Mouse (Mus musculus): ENCODE data around the gene Ppfia1. TPM values are rescaled to one million over a fixed set of nuclear protein-coding genes. Genes with fewer than 3 reads are reported as not detected.

Gene Ppfia1
- total RNA-seq, 1 experiment from 2014 or later, result 42.1 TPM

DNA sequence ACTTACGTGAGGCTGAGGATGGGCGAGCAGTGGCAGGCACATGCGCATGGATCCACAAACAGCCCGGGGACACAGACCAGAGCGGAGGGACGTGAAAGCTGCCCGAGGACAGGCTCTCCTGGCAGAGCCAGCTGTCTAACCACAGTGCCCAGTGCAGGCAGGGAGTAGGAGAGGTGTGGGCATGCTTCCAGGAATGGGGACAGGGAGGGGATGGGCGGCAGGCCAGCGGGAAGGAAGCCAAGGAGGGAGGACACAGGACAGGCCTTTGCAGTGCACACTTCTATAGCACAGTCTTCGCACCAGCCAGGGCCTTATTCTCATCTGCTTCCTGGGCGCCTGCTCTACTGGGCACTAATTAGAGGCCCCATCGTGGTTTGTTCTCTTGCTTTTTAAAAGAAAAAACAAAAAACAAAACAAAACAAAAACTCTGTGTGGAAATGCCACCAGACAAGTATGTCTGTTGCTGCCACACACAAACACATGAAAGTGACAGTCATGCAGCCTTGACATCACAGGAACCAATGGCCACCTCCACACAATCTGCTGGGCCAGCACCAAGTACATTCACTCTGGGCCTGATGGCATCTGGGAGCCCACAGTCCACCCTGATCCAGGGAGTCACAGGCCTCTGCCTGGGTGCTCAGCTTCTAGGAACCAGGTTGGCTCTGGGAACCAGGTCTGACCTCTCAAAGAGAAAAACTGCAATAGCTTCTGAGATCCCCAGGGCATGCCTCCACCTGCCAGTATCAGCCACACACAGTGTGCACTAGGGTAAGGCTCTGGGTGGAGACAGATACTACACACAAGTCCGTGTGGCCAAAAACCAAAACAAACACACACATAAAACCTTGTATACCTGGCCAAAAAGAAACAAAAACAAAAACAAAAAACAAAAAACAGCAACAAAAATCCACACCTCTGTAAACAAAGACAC, 103.6 kb downstream of the Ppfia1 start:
- ATAC-seq (replicated peaks; ENCODE audit: insufficient number of reproducible peaks, low FRiP score, low TSS enrichment, poor library complexity, severe bottlenecking), result no peak

DNA sequence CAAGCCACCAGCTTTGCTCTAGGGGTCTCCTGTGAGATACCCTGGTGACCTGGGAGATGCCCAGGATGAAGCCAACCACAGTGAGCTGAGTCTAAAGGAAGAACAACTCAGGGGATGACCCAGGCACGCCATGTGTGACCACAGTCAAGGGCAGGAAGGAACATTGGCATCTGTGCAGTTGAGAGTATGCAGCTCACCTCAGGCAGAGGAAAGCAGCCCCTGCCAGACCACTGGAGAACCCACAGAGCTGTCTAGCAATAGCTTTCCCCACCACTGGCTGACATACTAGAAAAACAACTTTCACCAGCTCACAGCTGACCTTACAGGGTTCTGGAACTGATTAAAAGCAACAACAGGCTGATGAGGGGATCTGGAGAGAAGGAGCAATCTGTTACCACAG, 105.3 kb downstream of the Ppfia1 start:
- ATAC-seq (replicated peaks; ENCODE audit: insufficient number of reproducible peaks, low FRiP score, low TSS enrichment, poor library complexity, severe bottlenecking), result no peak

DNA sequence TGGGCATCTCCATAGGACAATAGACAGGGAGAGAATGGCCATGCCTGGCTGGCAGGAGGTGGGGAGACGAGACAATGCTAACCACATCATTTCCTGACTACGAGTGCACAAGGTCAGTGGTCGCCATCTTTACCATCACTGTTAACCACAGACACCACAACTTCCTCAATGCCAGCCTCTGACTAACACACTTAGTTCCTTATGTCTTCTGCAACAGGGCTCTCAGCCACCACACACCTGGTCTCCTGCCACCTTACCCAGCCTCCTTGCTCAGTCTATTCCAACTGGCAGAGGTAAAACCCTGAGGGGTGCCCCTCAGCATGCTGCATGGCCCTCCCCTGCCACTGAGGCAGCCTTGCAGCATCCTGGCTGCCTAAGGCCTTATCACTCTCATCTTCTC, 106.4 kb downstream of the Ppfia1 start:
- peak; percentile 85 for ATAC-seq (replicated peaks; ENCODE audit: insufficient number of reproducible peaks, low FRiP score, low TSS enrichment, poor library complexity, severe bottlenecking)

DNA sequence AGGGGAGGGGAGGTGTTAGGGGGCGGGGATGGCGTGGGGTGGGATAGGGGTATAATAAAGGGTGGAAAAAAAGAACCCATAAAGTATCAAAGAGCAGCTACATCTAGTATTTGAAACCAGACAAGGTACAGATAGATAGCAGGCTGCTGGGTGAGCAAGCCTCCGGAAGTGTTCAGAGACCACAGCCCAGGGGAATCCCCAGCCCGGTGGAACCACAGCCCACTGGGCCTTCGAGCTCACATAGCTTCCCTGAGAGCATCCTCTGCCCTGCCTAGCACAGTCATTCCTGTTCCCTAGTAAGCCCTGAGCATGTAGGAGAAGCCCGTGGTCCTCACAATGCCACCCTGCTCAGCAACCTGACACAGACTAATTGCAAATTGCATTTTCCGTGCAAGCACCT, 108.7 kb downstream of the Ppfia1 start:
- no peak for ATAC-seq (replicated peaks; ENCODE audit: insufficient number of reproducible peaks, low FRiP score, low TSS enrichment, poor library complexity, severe bottlenecking)

DNA sequence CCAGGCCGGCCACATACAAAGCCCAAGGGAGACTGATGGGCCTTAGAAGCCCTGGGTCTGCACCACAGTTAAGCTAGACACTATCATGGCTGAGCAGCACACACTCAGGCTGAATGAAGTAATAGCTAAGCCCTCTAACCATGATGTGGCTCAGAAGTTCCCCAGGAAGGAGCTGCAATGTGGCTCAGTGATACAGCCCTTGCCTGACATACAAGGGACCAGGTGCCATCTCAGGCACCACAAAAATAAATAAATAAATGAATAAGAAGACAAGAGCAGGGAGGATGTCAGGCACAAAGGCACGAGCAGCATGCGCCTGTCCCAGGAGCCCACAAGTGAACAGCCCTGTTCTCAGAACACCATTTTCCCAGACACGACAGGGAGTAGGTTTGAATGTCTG, 111.6 kb downstream of the Ppfia1 start:
- ATAC-seq (replicated peaks; ENCODE audit: insufficient number of reproducible peaks, low FRiP score, low TSS enrichment, poor library complexity, severe bottlenecking), result no peak

DNA sequence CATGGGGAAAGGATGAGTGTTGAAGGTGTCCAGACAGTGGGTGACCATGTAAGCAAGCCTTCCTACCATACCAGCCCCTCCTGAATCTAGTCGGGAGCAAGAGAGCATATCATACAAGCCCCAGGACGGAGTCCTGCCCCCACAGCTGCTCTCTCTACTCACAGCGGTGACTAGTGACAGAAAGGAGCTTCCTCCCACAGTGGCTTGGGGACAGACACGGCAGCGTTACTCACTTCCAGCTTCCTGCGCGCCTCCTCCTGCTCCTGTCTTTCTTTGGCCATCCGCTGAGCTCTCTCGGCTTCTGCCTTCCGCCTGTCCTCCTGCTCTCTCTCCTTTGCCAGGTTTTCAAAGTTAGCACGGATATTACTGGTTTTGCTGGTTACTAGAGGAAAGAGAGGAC, 112.1 kb downstream of the Ppfia1 start:
- ATAC-seq (replicated peaks; ENCODE audit: insufficient number of reproducible peaks, low FRiP score, low TSS enrichment, poor library complexity, severe bottlenecking), result no peak

DNA sequence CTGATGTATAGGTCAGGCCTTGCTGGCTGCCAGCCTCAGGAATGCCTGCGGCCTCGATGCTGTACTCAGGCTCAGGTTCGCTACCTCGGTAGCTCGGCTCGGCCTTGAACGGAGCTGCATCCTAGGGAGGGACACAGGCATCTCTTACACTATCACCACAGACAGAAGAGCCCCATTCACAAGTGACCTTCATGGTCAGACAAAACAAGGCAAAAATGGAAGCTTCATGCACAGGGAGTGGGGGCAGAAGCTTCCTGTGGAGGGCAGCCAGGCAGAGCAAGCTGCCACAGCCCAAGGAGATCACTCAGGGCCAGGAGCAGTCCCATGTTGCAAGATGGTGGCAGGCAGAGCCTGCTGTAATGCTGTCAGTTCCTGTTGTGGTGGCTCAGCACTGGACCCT, 114.7 kb downstream of the Ppfia1 start:
- no peak for ATAC-seq (replicated peaks; ENCODE audit: insufficient number of reproducible peaks, low FRiP score, low TSS enrichment, poor library complexity, severe bottlenecking)

DNA sequence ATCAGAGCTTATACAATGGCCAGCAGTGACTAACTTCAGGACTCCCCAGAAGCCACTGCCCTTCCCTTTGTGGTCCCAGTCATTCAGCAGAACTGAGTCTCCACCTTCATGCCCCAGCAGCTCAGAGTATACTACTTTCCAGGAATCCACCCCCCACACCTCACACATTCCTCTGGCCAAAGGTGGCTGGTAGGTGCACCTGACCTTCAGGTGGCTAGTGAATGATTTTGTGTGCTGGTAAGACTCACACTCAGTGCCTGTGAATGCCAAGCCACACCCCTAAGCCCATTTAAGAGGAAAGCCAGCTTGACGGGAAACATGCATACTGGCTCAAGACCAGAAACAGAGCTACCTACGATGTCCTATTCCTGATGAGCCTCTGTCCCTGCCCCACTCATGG, 120.6 kb downstream of the Ppfia1 start:
- no peak for ATAC-seq (replicated peaks; ENCODE audit: insufficient number of reproducible peaks, low FRiP score, low TSS enrichment, poor library complexity, severe bottlenecking)

DNA sequence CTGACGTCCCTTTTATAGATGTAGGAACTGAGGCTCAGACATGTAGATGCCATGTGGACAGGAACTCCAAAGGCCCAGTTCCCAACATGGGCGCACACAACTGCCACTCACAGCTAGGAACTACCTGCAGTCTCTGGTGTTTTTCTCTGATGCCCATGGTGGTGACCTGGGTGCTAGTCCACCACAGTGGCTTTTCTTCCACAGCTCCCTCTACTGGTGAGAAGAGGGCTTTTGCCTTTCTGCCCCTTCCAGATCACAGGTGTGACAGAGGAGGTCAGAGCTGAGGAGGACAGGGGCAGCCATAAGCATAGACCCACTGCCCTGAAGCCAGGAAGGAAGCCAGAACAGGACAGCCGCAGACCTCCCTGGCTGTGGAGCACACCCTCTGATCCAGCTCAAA, 126.1 kb downstream of the Ppfia1 start:
- ATAC-seq (replicated peaks; ENCODE audit: insufficient number of reproducible peaks, low FRiP score, low TSS enrichment, poor library complexity, severe bottlenecking), result no peak

Other genes starting within 250 kb of the Ppfia1 start
- gene Cttn, start 82.7 kb downstream of the Ppfia1 start, total RNA-seq (2017), result 2.1 to 5.7 TPM (median 3.0 TPM) in 3 replicates
- 3.0 to 6.1 TPM (median 5.4 TPM) in 3 replicates for gene Fadd, start 28.7 kb upstream of the Ppfia1 start, total RNA-seq (2017)
- 0.38 TPM in 1 of 3 replicates, not detected in the others for gene Ano1, start 198.2 kb upstream of the Ppfia1 start, total RNA-seq (2017)